Mouse (Mus musculus) kidney, adult 9 months (tissue): Measurements from ENCODE around the gene Nrde2.

Experiments used
- DNase-seq: peaks from one replicate; pipeline ENCODE4 v3.0.0; 2022

Nrde2 gene

GRCm38 (mm10) chr12:100124913-100125798 is 34.3 kb downstream of the Nrde2 start:
- no peak for DNase-seq

- DNase-seq, result peak; percentile 74
These were observed 36.0 kb downstream of the Nrde2 start for GRCm38 (mm10) chr12:100123476-100123875.

- no peak for DNase-seq
These were observed 36.5 kb downstream of the Nrde2 start for GRCm38 (mm10) chr12:100122921-100123381.

- DNase-seq, result no peak
These were observed 43.5 kb downstream of the Nrde2 start for GRCm38 (mm10) chr12:100115982-100116381.

GRCm38 (mm10) chr12:100109986-100110696 is 49.3 kb downstream of the Nrde2 start, which contains the start of gene Psmc1:
TSS of gene Psmc1 (plus strand) at chr12:100110154.
- DNase-seq, result peak; percentile 80

GRCm38 (mm10) chr12:100107436-100107835 is 52.0 kb downstream of the Nrde2 start:
- no peak for DNase-seq

GRCm38 (mm10) chr12:100106275-100106895 is 53.1 kb downstream of the Nrde2 start:
- peak; percentile 72 for DNase-seq

GRCm38 (mm10) chr12:100104530-100104929 is 54.9 kb downstream of the Nrde2 start:
- DNase-seq, result no peak

GRCm38 (mm10) chr12:100101651-100102050 is 57.8 kb downstream of the Nrde2 start:
- no peak for DNase-seq

- DNase-seq, result no peak
These were observed 58.8 kb downstream of the Nrde2 start for GRCm38 (mm10) chr12:100100707-100101030.

- no peak for DNase-seq
These were observed 59.3 kb downstream of the Nrde2 start for GRCm38 (mm10) chr12:100099971-100100706.

GRCm38 (mm10) chr12:100093046-100093445 is 66.4 kb downstream of the Nrde2 start:
- no peak for DNase-seq

- no peak for DNase-seq
These were observed 68.7 kb downstream of the Nrde2 start for GRCm38 (mm10) chr12:100090750-100091149.

- DNase-seq, result no peak
These were observed 70.2 kb downstream of the Nrde2 start for GRCm38 (mm10) chr12:100089265-100089664.

- no peak for DNase-seq
These were observed 71.4 kb downstream of the Nrde2 start for GRCm38 (mm10) chr12:100088026-100088425.

- peak; percentile 5 for DNase-seq
These were observed 79.7 kb downstream of the Nrde2 start for GRCm38 (mm10) chr12:100079636-100080286.

- DNase-seq, result no peak
These were observed 83.7 kb downstream of the Nrde2 start for GRCm38 (mm10) chr12:100075715-100076114.
